Mouse (Mus musculus) embryonic facial prominence, embryonic 14.5 days (tissue): ENCODE data around the gene Tirap. TPM values are rescaled to one million over a fixed set of nuclear protein-coding genes. Genes with fewer than 3 reads are reported as not detected.

ENCODE experiments used
- ATAC-seq: fragments of 200-750 bp; cut with Nextera tagmentation; 2 replicates; pipeline ENCODE4 v1.8.0; 2017; ENCODE audit warnings: low read depth, moderate number of reproducible peaks, moderate TSS enrichment
- DNase-seq: peaks from one replicate; pipeline ENCODE4 v3.0.0-alpha.2; 2015; ENCODE audit warnings: low spot score
- H3K27ac ChIP-seq: fragments of 300-500 bp; sonication (generic); replicated peaks from 2 replicates; pipeline ENCODE4 v1.5.1; 2014; ENCODE audit warnings: low read depth, mild to moderate bottlenecking, low read length, moderate library complexity
- H3K27me3 ChIP-seq: fragments of 300-500 bp; sonication (generic); replicated peaks from 2 replicates; pipeline ENCODE4 v1.6.1; 2014; ENCODE audit warnings: low read length; ENCODE audit not compliant: control insufficient read depth, insufficient read depth
- H3K36me3 ChIP-seq: fragments of 300-500 bp; sonication (generic); 2 replicates; pipeline ENCODE4 v1.6.1; 2014; ENCODE audit warnings: low read length, mixed read lengths; ENCODE audit not compliant: control insufficient read depth, insufficient read depth
- H3K4me1 ChIP-seq: fragments of 300-500 bp; sonication (generic); 2 replicates; pipeline ENCODE4 v1.6.1; 2014; ENCODE audit warnings: antibody characterized with exemption, low read length; ENCODE audit not compliant: control insufficient read depth, insufficient read depth
- H3K4me2 ChIP-seq: fragments of 300-500 bp; sonication (generic); 2 replicates; pipeline ENCODE4 v1.6.1; 2014; ENCODE audit warnings: low read depth, mild to moderate bottlenecking, low read length, moderate library complexity, mixed read lengths
- H3K4me3 ChIP-seq: fragments of 300-500 bp; sonication (generic); 2 replicates; pipeline ENCODE4 v1.5.1; 2014; ENCODE audit warnings: low read depth, mild to moderate bottlenecking, low read length
- H3K9ac ChIP-seq: fragments of 300-500 bp; sonication (generic); 2 replicates; pipeline ENCODE4 v1.6.1; 2014; ENCODE audit warnings: low read depth, mild to moderate bottlenecking, low read length, moderate library complexity, mixed read lengths
- H3K9me3 ChIP-seq: fragments of 300-500 bp; sonication (generic); 2 replicates; pipeline ENCODE4 v1.6.1; 2016; ENCODE audit warnings: low read length; ENCODE audit not compliant: control insufficient read depth
- WGBS: fragments of 180-500 bp; shearing (Covaris S2); extraction: QIAGEN DNeasy Blood & Tissue Kit; methylation state at CpG from one replicate; pipeline ENCODE4 v1.1.7; 2014; 5-methylcytosine and 5-hydroxymethylcytosine counted together
- polyA plus RNA-seq: library from polyadenylated mRNA; unstranded; fragments of >200 nt; fragmentation: Nextera tagmentation; extraction: Ambion mirVana; gene quantifications from 2 replicates; pipeline ENCODE4 v1.2.1, GENCODE M21; 2014

Tirap gene
- polyA plus RNA-seq, 1 experiment from 2014 or later = 10.0 TPM

- peaks cover 57% of the 10 kb centered on the region for H3K36me3 ChIP-seq
- no peak for ATAC-seq
These were observed 23.4 kb upstream of the Tirap start for GRCm38 (mm10) chr9:35223466-35223865.

GRCm38 (mm10) chr9:35217963-35218362, 17.9 kb upstream of the Tirap start:
- peaks cover 89% of the 10 kb centered on the region for H3K36me3 ChIP-seq
- ATAC-seq = no peak
- H3K4me1 ChIP-seq = no peaks in the 10 kb centered on the region
- no peaks in the 10 kb centered on the region for H3K27me3 ChIP-seq
- no peak overlapping the region for H3K4me2 ChIP-seq
- no peak overlapping the region for H3K27ac ChIP-seq
- H3K4me3 ChIP-seq = no peak overlapping the region
- DNase-seq = no peak
- no peak overlapping the region for H3K9ac ChIP-seq
- no peaks in the 10 kb centered on the region for H3K9me3 ChIP-seq
- 74% methylated on average over 1 of the region's 1 CpGs for WGBS

More at GRCm38 (mm10) chr9:35223466-35223865, 23.4 kb upstream of the Tirap start:
- Histone ChIP-seq H3K27me3 (no peaks in the 10 kb centered on the region), H3K27ac (no peak overlapping the region), H3K9ac (no peak overlapping the region), H3K9me3 (no peaks in the 10 kb centered on the region), H3K4me1 (no peaks in the 10 kb centered on the region), H3K4me2 (no peak overlapping the region), H3K4me3 (no peak overlapping the region)
- no peak for DNase-seq
- WGBS = 93% methylated on average over 3 of the region's 3 CpGs

- Histone ChIP-seq H3K9ac (peak overlapping the region; percentile 88), H3K4me1 (peaks cover 10% of the 10 kb centered on the region), H3K36me3 (peaks cover 55% of the 10 kb centered on the region), H3K27ac (peak overlapping the region; percentile 79), H3K9me3 (no peaks in the 10 kb centered on the region), H3K4me2 (peak overlapping the region; percentile 84), H3K27me3 (no peaks in the 10 kb centered on the region), H3K4me3 (peak overlapping the region; percentile 92)
- ATAC-seq (0 out of 2 replicates have a peak, but pooled peaks have one; percentile 1), DNase-seq (no peak)
- 33% methylated on average over 26 of the region's 26 CpGs for WGBS
These were observed 11.8 kb upstream of the Tirap start for GRCm38 (mm10) chr9:35211573-35212511.

- Histone ChIP-seq H3K27ac (peak within 1 kb of the TSS; percentile 84), H3K27me3 (no peaks in the 10 kb centered on the region), H3K36me3 (peaks cover 57% of the 10 kb centered on the region), H3K4me2 (peak within 1 kb of the TSS; percentile 84), H3K9ac (peak within 1 kb of the TSS; percentile 88), H3K4me3 (peak within 1 kb of the TSS; percentile 92), H3K9me3 (no peaks in the 10 kb centered on the region), H3K4me1 (peaks cover 10% of the 10 kb centered on the region)
- ATAC-seq (peak; percentile 100), DNase-seq (peak; percentile 100)
- WGBS = 1% methylated on average over 60 of the region's 72 CpGs
These were observed 10.7 kb upstream of the Tirap start, which contains the start of gene Foxred1 for GRCm38 (mm10) chr9:35210542-35211474. Gene Foxred1 (minus strand): TSS chr9:35211055.

- Histone ChIP-seq H3K4me3 (no peak overlapping the region), H3K9ac (no peak overlapping the region), H3K4me1 (peaks cover 7% of the 10 kb centered on the region; the same call in 1 of the 2 replicates), H3K27ac (no peak overlapping the region), H3K9me3 (no peaks in the 10 kb centered on the region), H3K36me3 (peaks cover 41% of the 10 kb centered on the region), H3K27me3 (no peaks in the 10 kb centered on the region), H3K4me2 (no peak overlapping the region)
- 95% methylated on average over 2 of the region's 2 CpGs for WGBS
- ATAC-seq (no peak), DNase-seq (no peak)
These were observed 4.3 kb upstream of the Tirap start for GRCm38 (mm10) chr9:35204421-35204820.

- no peak for DNase-seq
These were observed 3.4 kb upstream of the Tirap start for GRCm38 (mm10) chr9:35203536-35203935.

GRCm38 (mm10) chr9:35200529-35201060, 504 bp upstream of the Tirap start:
- peaks cover 15% of the 10 kb centered on the region for H3K36me3 ChIP-seq
- ATAC-seq = no peak
- peak overlapping the region; percentile 87 for H3K4me2 ChIP-seq
- peaks cover 7% of the 10 kb centered on the region; the same call in 1 of the 2 replicates for H3K4me1 ChIP-seq
- 66% methylated on average over 9 of the region's 9 CpGs for WGBS
- H3K27ac ChIP-seq = no peak overlapping the region
- H3K9ac ChIP-seq = peak overlapping the region; percentile 77; the same call in 1 of the 2 replicates
- H3K4me3 ChIP-seq = peak overlapping the region; percentile 68
- no peak for DNase-seq
- no peaks in the 10 kb centered on the region for H3K27me3 ChIP-seq
- no peaks in the 10 kb centered on the region for H3K9me3 ChIP-seq

More at GRCm38 (mm10) chr9:35203536-35203935, 3.4 kb upstream of the Tirap start:
- peaks cover 41% of the 10 kb centered on the region for H3K36me3 ChIP-seq
- H3K9me3 ChIP-seq = no peaks in the 10 kb centered on the region
- H3K4me3 ChIP-seq = no peak overlapping the region
- H3K9ac ChIP-seq = no peak overlapping the region
- ATAC-seq = no peak
- H3K27ac ChIP-seq = no peak overlapping the region
- 66% methylated on average over 3 of the region's 3 CpGs for WGBS
- H3K4me1 ChIP-seq = peaks cover 7% of the 10 kb centered on the region; the same call in 1 of the 2 replicates
- no peaks in the 10 kb centered on the region for H3K27me3 ChIP-seq
- H3K4me2 ChIP-seq = no peak overlapping the region
